ENCODE assay signal across 26 mouse cellular contexts in the genomic region with DNA sequence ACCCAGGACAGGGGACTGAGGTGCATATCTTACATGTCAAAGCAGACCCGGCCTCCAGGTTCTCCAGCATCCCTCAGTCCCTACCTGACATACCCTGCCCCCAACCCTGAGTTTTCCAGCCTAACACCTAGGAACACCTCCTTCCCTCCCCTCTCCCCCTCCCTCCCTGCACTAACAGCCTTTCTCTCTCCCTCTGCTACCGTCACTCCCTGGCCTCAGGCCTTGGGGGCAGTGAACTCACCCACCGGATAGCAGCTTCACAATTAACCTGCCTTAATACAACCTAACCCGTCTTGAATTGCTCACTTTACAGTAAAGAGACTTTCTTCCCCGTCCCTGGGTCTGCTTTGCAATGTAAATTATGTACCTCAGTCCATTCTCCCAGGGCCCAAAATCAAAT. TPM values are rescaled to one million over a fixed set of nuclear protein-coding genes. Genes with fewer than 3 reads are reported as not detected.
A peak's percentile ranks its signal among the peaks of the same experiment; 100 is the strongest.
DNase-seq lines count a peak whose midpoint lies in the region; TF ChIP-seq lines count a peak whose summit lies in the region.
"Had no signal": no experiment of that assay in that cellular context is flagged by ENCODE, and none has a peak within 500 bp of the region (broad histone marks: within the 10 kb centered on the region; RNA-seq: fewer than 3 reads in every experiment).

No protein-coding gene starts in this region.

- TF ChIP-seq EP300 in ES-Bruce4 (IDR thresholded peaks at IDR 0.05; ENCODE audit: insufficient read depth, low read depth, low read length) (peak; percentile 75), MEL (IDR thresholded peaks at IDR 0.05; ENCODE audit: low read depth in 1 of 2, low read length in 2 of 2) (no peak)

- no peaks in the 10 kb centered on the region for H3K9me3 ChIP-seq in ES-Bruce4 (replicated peaks; ENCODE audit: control insufficient read depth, insufficient read depth, low read length, poor library complexity, severe bottlenecking)
- H3K9me3 ChIP-seq in MEL (replicated peaks; ENCODE audit: insufficient read depth, low read length), result no peaks in the 10 kb centered on the region
- H3K9me3 ChIP-seq: embryonic facial prominence, embryonic 10.5 days; embryonic facial prominence, embryonic 13.5 days; forebrain, embryonic 12.5 days; forebrain, embryonic 15.5 days; heart, embryonic 12.5 days; heart, embryonic 15.5 days had no signal

- DNase-seq in heart, adult 11 months, result peak; percentile 58
- no peak for DNase-seq in heart, postnatal 36 days
- DNase-seq in MEL (ENCODE audit: low read depth, low spot score), result no peak
- DNase-seq in ZHBTc4 (ENCODE audit: low read depth, low spot score), result peak; percentile 61
- no peak for DNase-seq in urinary bladder, postnatal 10 days (ENCODE audit: low spot score)
- DNase-seq in embryo, embryonic 11 days, result no peak
- DNase-seq: adrenal gland, postnatal 10 days; adrenal gland, postnatal 36 days; cerebellum, adult 18-20 months; cerebellum, adult 9-10 months; cerebellum, postnatal 25 days; gastrocnemius, postnatal 10 days; heart, adult 18-20 months; heart, postnatal 10 days; heart, postnatal 4 days had no signal

- H3K4me3 ChIP-seq in ES-Bruce4 (ENCODE audit: low read depth, low read length) (no peak overlapping the region), MEL (ENCODE audit: control insufficient read depth in 1 of 2, insufficient read depth in 1 of 2, low read depth in 2 of 2, low read length in 2 of 2) (no peak overlapping the region)
- H3K4me3 ChIP-seq: embryonic facial prominence, embryonic 10.5 days; embryonic facial prominence, embryonic 13.5 days; erythroblast, embryonic 14.5 days; forebrain, embryonic 12.5 days; forebrain, embryonic 15.5 days; heart, embryonic 12.5 days; heart, embryonic 15.5 days had no signal

- TF ChIP-seq RAD21 in MEL (IDR thresholded peaks at IDR 0.05; ENCODE audit: low read depth, low read length), result no peak

- no peaks in the 10 kb centered on the region; the same call in 1 of the 2 replicates for H3K79me2 ChIP-seq in MEL (ENCODE audit: control insufficient read depth, insufficient read depth, low read length, poor library complexity)

- no peak for TF ChIP-seq CTCF in ES-Bruce4 (IDR thresholded peaks at IDR 0.05; ENCODE audit: low read depth, low read length)
- TF ChIP-seq CTCF in MEL (IDR thresholded peaks at IDR 0.05 in 2 of 3, conservative IDR thresholded peaks at IDR 0.05 in 1 of 3; ENCODE audit: control insufficient read depth in 1 of 3, insufficient read depth in 1 of 3, low read depth in 2 of 3, low read length in 3 of 3, poor library complexity in 1 of 3, severe bottlenecking in 1 of 3), result no peak

- no peaks in the 10 kb centered on the region for H3K4me1 ChIP-seq in ES-Bruce4 (ENCODE audit: control insufficient read depth, insufficient read depth, low read length)
- H3K4me1 ChIP-seq in MEL (ENCODE audit: control insufficient read depth in 1 of 2, insufficient read depth in 2 of 2, low read length in 2 of 2), result no peaks in the 10 kb centered on the region
- H3K4me1 ChIP-seq: embryonic facial prominence, embryonic 10.5 days; embryonic facial prominence, embryonic 13.5 days; forebrain, embryonic 12.5 days; heart, embryonic 12.5 days; heart, embryonic 15.5 days had no signal

- H3K27ac ChIP-seq in ES-Bruce4 (ENCODE audit: insufficient read depth, low read length) (no peak overlapping the region; the same call in 1 of the 2 replicates), MEL (ENCODE audit: control insufficient read depth, low read depth, low read length) (no peak overlapping the region)
- H3K27ac ChIP-seq: embryonic facial prominence, embryonic 10.5 days; embryonic facial prominence, embryonic 13.5 days; forebrain, embryonic 12.5 days; forebrain, embryonic 15.5 days; heart, embryonic 15.5 days; hindbrain, embryonic 14.5 days; hindbrain, postnatal 0 days had no signal

- H3K9ac ChIP-seq in ES-Bruce4 (ENCODE audit: low read depth, poor library complexity, severe bottlenecking) (no peak overlapping the region), MEL (ENCODE audit: control insufficient read depth, low read depth, low read length, poor library complexity, severe bottlenecking) (no peak overlapping the region)
- H3K9ac ChIP-seq: embryonic facial prominence, embryonic 13.5 days; forebrain, embryonic 12.5 days; forebrain, embryonic 15.5 days; heart, embryonic 12.5 days; heart, embryonic 15.5 days; hindbrain, embryonic 14.5 days had no signal

- intact Hi-C loops in heart, postnatal 36 days (cut with DNase I), result no loop called here

- H3K27me3 ChIP-seq in ES-Bruce4 (ENCODE audit: control insufficient read depth, insufficient read depth, low read length, poor library complexity, severe bottlenecking), result no peaks in the 10 kb centered on the region
- H3K27me3 ChIP-seq in MEL (ENCODE audit: control insufficient read depth in 1 of 2, insufficient read depth in 2 of 2, low read length in 2 of 2), result no peaks in the 10 kb centered on the region
- H3K27me3 ChIP-seq: embryonic facial prominence, embryonic 13.5 days; forebrain, embryonic 12.5 days; forebrain, embryonic 15.5 days; heart, embryonic 12.5 days; heart, embryonic 15.5 days; Patski had no signal

- TF ChIP-seq POLR2A in ES-Bruce4 (IDR thresholded peaks at IDR 0.05; ENCODE audit: insufficient read depth, low read length) (no peak), MEL (IDR thresholded peaks at IDR 0.05; ENCODE audit: control insufficient read depth in 1 of 2, insufficient read depth in 1 of 2, low read depth in 1 of 2, low read length in 2 of 2, poor library complexity in 1 of 2) (no peak; a peak in 1 of 4 replicates)

- H3K36me3 ChIP-seq in ES-Bruce4 (ENCODE audit: control insufficient read depth, insufficient read depth, low read length, poor library complexity, severe bottlenecking) (peaks cover 56% of the 10 kb centered on the region), MEL (ENCODE audit: control insufficient read depth in 1 of 2, insufficient read depth in 2 of 2, low read length in 2 of 2) (peaks cover 8 to 95% of the 10 kb centered on the region in 2 experiments)

TF ChIP-seq in MEL, 35 proteins besides CTCF, POLR2A, EP300 and RAD21:
- TF ChIP-seq POLR2AphosphoS2 (IDR thresholded peaks at IDR 0.05; ENCODE audit: low read length) (0 out of 2 replicates have a peak, but pooled peaks have one; percentile 1), TCF12 (IDR thresholded peaks at IDR 0.05; ENCODE audit: low read depth, low read length) (no peak)

RNA-seq across cellular contexts. Expression of a gene that starts 35.1 kb away (rescaled TPM):
- total RNA-seq in heart, postnatal 36 days (2021), result 1 to 10 TPM; 1.6 to 2.1 TPM
- 155 and 169 TPM in 2 replicates for polyA plus RNA-seq in ES-Bruce4 (2011; ENCODE audit: insufficient read depth, insufficient read length, low read depth, missing spikeins)
- 93.3 and 105 TPM in 2 replicates for total RNA-seq in MEL (2012; rRNA removed)
- 100 to 1,000 TPM in 1 of 2 experiments, 10 to 100 TPM in 1; 93.3 to 114 TPM for polyA plus RNA-seq in MEL (2012; ENCODE audit: insufficient read depth in 1 of 2, insufficient read length in 2 of 2, low read depth in 1 of 2, low replicate concordance in 2 of 2, missing spikeins in 1 of 2)

RNA-seq across cellular contexts. Expression of a gene that starts 46.5 kb away (rescaled TPM):
- total RNA-seq in heart, postnatal 36 days (2021), result 1 to 10 TPM; 6.3 to 8.2 TPM
- 8.4 and 10.7 TPM in 2 replicates for polyA plus RNA-seq in ES-Bruce4 (2011; ENCODE audit: insufficient read depth, insufficient read length, low read depth, missing spikeins)
- total RNA-seq in MEL (2012; rRNA removed), result not detected in 2 replicates
- under 1 TPM in 1 of 2 experiments, not detected in 1; 0.13 TPM for polyA plus RNA-seq in MEL (2012; ENCODE audit: insufficient read depth in 1 of 2, insufficient read length in 2 of 2, low read depth in 1 of 2, low replicate concordance in 2 of 2, missing spikeins in 1 of 2)

RNA-seq across cellular contexts. Expression of a gene that starts 57.4 kb away (rescaled TPM):
- total RNA-seq in heart, postnatal 36 days (2021), result under 1 TPM; 0.47 to 0.57 TPM
- polyA plus RNA-seq in ES-Bruce4 (2011; ENCODE audit: insufficient read depth, insufficient read length, low read depth, missing spikeins), result 2.7 and 3.8 TPM in 2 replicates
- 4.1 and 4.5 TPM in 2 replicates for total RNA-seq in MEL (2012; rRNA removed)
- 1 to 10 TPM in 1 of 2 experiments, not detected in 1; 6.9 TPM for polyA plus RNA-seq in MEL (2012; ENCODE audit: insufficient read depth in 1 of 2, insufficient read length in 2 of 2, low read depth in 1 of 2, low replicate concordance in 2 of 2, missing spikeins in 1 of 2)

Comparison
In these comparisons a context has a peak if more than half of its experiments do, and no peak if none do; other contexts are left out.
1. DNase-seq: peak in heart, adult 11 months (single experiment) and ZHBTc4 (single experiment); none in heart, postnatal 36 days (0 of 2), MEL (single experiment), urinary bladder, postnatal 10 days (single experiment) and embryo, embryonic 11 days (single experiment).
2. RNA of a gene that starts 35.1 kb away (total RNA-seq): 93.3 to 105 TPM in MEL; 1.6 to 2.1 TPM in heart, postnatal 36 days; every median in the first group is over 10 times any median in the second.